Mouse (Mus musculus) cortical plate, adult 2 months (tissue): ENCODE results near the gene Stx7. TPM values are rescaled to one million over a fixed set of nuclear protein-coding genes. Genes with fewer than 3 reads are reported as not detected.
A peak's percentile ranks its signal among the peaks of the same experiment; 100 is the strongest.

Experiments used
- H3K27ac ChIP-seq: fragments of 200-500 bp; 2 replicates; pipeline ENCODE4 v1.5.1; 2012; ENCODE audit warnings: low read length, control low read depth, inconsistent platforms; ENCODE audit not compliant: insufficient read depth
- H3K4me1 ChIP-seq: fragments of 200-500 bp; 2 replicates; pipeline ENCODE4 v1.6.1; 2011; ENCODE audit warnings: low read length; ENCODE audit not compliant: control insufficient read depth, insufficient read depth
- H3K4me3 ChIP-seq: fragments of 200-500 bp; 2 replicates; pipeline ENCODE4 v1.5.1; 2011; ENCODE audit warnings: mild to moderate bottlenecking, low read length, control low read depth; ENCODE audit not compliant: insufficient read depth
- CTCF ChIP-seq: fragments of 200-500 bp; IDR thresholded peaks from 2 replicates; pipeline ENCODE4 v1.5.1; 2011; ENCODE audit warnings: mild to moderate bottlenecking, control low read depth, low read length; ENCODE audit not compliant: insufficient read depth; ENCODE audit errors: extremely low read depth
- POLR2A ChIP-seq: fragments of 200-500 bp; IDR thresholded peaks from 2 replicates; pipeline ENCODE4 v1.6.1; 2011; ENCODE audit warnings: mild to moderate bottlenecking, low read length, control low read depth; ENCODE audit not compliant: insufficient read depth; ENCODE audit errors: extremely low read depth
- polyA plus RNA-seq: library from polyadenylated mRNA; depleted of rRNA; stranded (reverse); fragments of >200 nt; gene quantifications from 2 replicates; pipeline ENCODE4 v1.2.3, GENCODE M21; 2012

Gene Stx7
- polyA plus RNA-seq, 1 experiment, result 154 TPM

GRCm38 (mm10) chr10:24134071-24134645 is 14.9 kb upstream of the Stx7 start:
- TF ChIP-seq CTCF, result no peak
- TF ChIP-seq POLR2A, result no peak
- Histone ChIP-seq H3K4me1 (no peaks in the 10 kb centered on the region), H3K27ac (no peak overlapping the region), H3K4me3 (no peak overlapping the region)

GRCm38 (mm10) chr10:24138623-24139261 is 10.4 kb upstream of the Stx7 start:
- no peaks in the 10 kb centered on the region for H3K4me1 ChIP-seq
- H3K27ac ChIP-seq, result no peak overlapping the region
- no peak for TF ChIP-seq CTCF
- TF ChIP-seq POLR2A, result no peak
- H3K4me3 ChIP-seq, result no peak overlapping the region

- no peaks in the 10 kb centered on the region for H3K4me1 ChIP-seq
- no peak overlapping the region for H3K4me3 ChIP-seq
- TF ChIP-seq CTCF (no peak), POLR2A (no peak)
- H3K27ac ChIP-seq, result no peak overlapping the region
These were observed 6.4 kb upstream of the Stx7 start for GRCm38 (mm10) chr10:24142735-24143134.

GRCm38 (mm10) chr10:24150086-24150485 is 984 bp downstream of the Stx7 start:
- H3K4me3 ChIP-seq, result peak overlapping the region; percentile 99
- no peak for TF ChIP-seq POLR2A
- TF ChIP-seq CTCF, result no peak
- no peak overlapping the region for H3K27ac ChIP-seq
- peaks cover 5% of the 10 kb centered on the region for H3K4me1 ChIP-seq

DNA sequence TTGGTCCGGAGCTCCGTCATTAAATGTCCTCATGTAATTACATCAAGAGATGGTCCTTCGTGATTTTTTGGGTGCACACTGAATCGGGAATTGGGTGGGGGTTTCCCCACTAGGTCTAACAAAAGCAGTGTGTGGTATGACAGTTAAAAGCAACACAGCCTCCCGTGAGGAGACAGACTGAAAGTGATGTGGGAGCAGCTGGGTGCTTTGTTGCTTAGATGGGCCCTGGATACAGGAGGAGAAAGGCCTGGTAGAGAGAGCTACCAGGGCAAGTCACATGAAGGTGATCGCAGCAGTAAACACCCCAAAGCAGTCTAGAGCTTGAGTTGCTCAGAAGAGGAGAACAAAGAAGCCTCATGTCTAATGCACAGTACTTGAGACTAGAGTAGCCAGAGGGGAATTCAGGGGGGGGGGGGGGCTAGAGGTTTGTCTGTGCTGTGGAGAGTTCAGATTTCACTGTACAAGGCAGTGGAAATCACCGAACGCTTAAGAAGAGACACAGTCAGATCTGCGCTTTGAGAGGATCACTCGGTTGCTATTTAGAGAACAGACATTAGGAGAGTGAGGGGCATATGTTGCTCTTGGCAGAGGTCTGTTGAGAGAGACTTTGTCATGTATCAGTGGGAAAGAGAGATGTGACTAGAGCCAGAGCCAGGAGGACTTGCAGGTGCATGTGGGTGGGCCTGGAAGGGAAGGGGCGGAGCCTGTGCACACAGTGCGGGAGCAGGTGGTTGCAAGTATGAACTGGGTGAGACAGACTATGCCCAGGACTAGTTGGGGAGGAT is 9.6 kb downstream of the Stx7 start:
- TF ChIP-seq CTCF (no peak), POLR2A (no peak)
- H3K4me3 ChIP-seq, result no peak overlapping the region
- peaks cover 8% of the 10 kb centered on the region; the same call in 1 of the 2 replicates for H3K4me1 ChIP-seq
- H3K27ac ChIP-seq, result no peak overlapping the region

DNA sequence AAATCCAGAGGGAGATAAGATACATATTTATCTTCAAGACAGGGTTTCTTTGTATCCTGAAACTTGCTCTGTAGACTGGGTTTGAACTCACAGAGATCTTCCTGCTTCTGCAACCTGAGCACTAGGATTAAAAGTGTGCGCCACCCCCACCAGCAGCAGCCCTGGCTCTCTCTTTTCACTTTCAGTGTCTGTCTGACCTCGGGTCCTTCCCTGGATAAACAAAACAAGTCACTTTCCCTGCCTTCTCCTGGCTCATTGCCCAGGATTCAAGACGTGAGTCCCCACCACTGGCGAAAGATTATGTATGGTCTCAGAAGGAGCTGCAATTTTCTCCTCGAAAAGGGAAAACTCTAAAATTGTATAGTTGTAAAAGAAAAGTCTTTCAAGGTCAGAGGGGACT is 10.5 kb downstream of the Stx7 start:
- no peak overlapping the region for H3K4me3 ChIP-seq
- no peak overlapping the region for H3K27ac ChIP-seq
- H3K4me1 ChIP-seq, result peaks cover 8% of the 10 kb centered on the region; the same call in 1 of the 2 replicates
- TF ChIP-seq CTCF (no peak), POLR2A (no peak)

GRCm38 (mm10) chr10:24160349-24160748 is 11.2 kb downstream of the Stx7 start:
- Histone ChIP-seq H3K4me1 (peaks cover 11% of the 10 kb centered on the region; the same call in 1 of the 2 replicates), H3K27ac (no peak overlapping the region), H3K4me3 (no peak overlapping the region)
- TF ChIP-seq CTCF (no peak), POLR2A (no peak)

GRCm38 (mm10) chr10:24164137-24164908 is 15.2 kb downstream of the Stx7 start:
- no peak for TF ChIP-seq POLR2A
- TF ChIP-seq CTCF, result no peak
- Histone ChIP-seq H3K4me3 (no peak overlapping the region), H3K27ac (no peak overlapping the region), H3K4me1 (peaks cover 16% of the 10 kb centered on the region)

DNA sequence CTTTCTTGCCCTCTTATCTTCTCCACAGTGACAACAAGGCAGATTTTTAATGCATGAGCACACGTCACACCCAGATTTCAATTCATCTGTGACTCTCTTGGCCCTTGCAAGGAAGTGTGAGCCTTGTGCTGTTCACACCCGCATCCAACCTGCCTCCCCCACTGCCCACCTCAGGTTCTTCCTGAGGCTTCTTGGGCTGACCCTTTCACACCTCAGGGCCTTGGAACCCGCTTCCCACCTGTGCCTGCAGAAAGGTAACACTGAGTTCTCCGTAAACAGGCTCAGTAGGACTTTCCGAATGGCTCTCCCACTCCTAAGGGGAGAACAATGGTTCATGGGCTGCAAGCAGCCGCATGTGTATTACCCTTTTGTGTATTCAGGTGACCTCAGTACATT is 15.8 kb downstream of the Stx7 start:
- Histone ChIP-seq H3K27ac (no peak overlapping the region), H3K4me3 (no peak overlapping the region)

More for the DNA sequence above, 15.8 kb downstream of the Stx7 start:
- H3K4me1 ChIP-seq, result peaks cover 14% of the 10 kb centered on the region
- TF ChIP-seq POLR2A (no peak), CTCF (no peak)
